Mouse (Mus musculus): ENCODE measurements around the gene Pdzk1ip1. TPM values are rescaled to one million over a fixed set of nuclear protein-coding genes. Genes with fewer than 3 reads are reported as not detected.
A peak's percentile ranks its signal among the peaks of the same experiment; 100 is the strongest.

The Pdzk1ip1 gene
- 0.92 TPM in 1 of 2 replicates, not detected in the other for total RNA-seq (2014; fragmentation: Nextera tagmentation)
- total RNA-seq (2017), result 3.8 TPM in 1 of 2 replicates, not detected in the other

GRCm38 (mm10) chr4:115088611-115089338, at the start of gene Pdzk1ip1:
Gene Pdzk1ip1, plus strand, starts transcription at chr4:115088708.
- ATAC-seq (replicated peaks; ENCODE audit: poor library complexity, severe bottlenecking), result peak; percentile 78

- ATAC-seq (replicated peaks; ENCODE audit: poor library complexity, severe bottlenecking), result no peak
These were observed 42.9 kb upstream of the Pdzk1ip1 start for GRCm38 (mm10) chr4:115045621-115046020.

GRCm38 (mm10) chr4:115047750-115048149, 40.8 kb upstream of the Pdzk1ip1 start:
- ATAC-seq (replicated peaks; ENCODE audit: poor library complexity, severe bottlenecking), result peak; percentile 79

DNA sequence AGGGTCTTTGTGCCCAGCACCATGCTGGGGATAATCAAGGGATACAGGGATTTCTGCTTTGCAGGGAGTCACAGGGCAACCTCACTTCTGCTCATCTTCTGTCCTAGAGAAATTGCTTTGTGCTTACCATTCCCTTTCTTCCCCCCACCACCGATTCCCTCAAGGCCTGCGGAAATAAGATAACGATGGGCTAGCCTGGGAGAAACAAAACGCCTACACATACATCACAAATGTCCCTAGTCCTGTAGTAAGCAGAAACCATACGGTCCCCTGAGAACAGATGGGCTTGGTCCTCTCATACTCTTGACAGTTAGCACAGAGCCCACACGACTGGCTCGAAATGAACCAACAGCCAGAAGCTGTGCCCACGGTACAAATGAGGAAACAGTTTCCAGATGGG, 40.3 kb upstream of the Pdzk1ip1 start:
- peak; percentile 44 for ATAC-seq (replicated peaks; ENCODE audit: poor library complexity, severe bottlenecking)

- ATAC-seq (replicated peaks; ENCODE audit: poor library complexity, severe bottlenecking), result no peak
These were observed 37.3 kb upstream of the Pdzk1ip1 start for GRCm38 (mm10) chr4:115051245-115051644.

GRCm38 (mm10) chr4:115052343-115053005, 36.0 kb upstream of the Pdzk1ip1 start:
- ATAC-seq (replicated peaks; ENCODE audit: poor library complexity, severe bottlenecking), result peak; percentile 48

DNA sequence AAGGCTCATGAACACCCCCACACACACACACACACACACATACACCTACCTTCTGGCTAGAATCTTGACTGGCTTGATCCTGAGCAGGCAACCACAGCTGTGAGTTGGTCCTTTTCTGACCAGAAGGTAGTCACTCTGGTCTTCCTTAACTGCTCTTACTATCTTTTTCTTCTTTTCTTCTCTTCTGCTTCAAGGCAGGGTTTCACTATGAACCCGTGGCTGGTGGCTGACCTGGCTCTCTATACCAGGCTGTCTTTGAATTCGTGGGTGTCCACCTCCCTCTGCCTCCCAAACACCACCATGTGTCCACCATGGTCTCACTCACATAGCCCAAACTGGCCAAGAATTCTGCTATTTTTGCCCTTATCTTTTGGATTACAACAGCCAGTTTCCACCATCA, 33.5 kb upstream of the Pdzk1ip1 start:
- no peak for ATAC-seq (replicated peaks; ENCODE audit: poor library complexity, severe bottlenecking)

GRCm38 (mm10) chr4:115055691-115056090, 32.8 kb upstream of the Pdzk1ip1 start:
- ATAC-seq (replicated peaks; ENCODE audit: poor library complexity, severe bottlenecking), result no peak

GRCm38 (mm10) chr4:115056371-115056920, 32.1 kb upstream of the Pdzk1ip1 start, which contains the start of gene Tal1:
Gene Tal1, plus strand, starts transcription at chr4:115056426.
- no peak; the same call in 1 of the 2 replicates for ATAC-seq (replicated peaks; ENCODE audit: poor library complexity, severe bottlenecking)

- peak; percentile 71 for ATAC-seq (replicated peaks; ENCODE audit: poor library complexity, severe bottlenecking)
These were observed 31.4 kb upstream of the Pdzk1ip1 start for GRCm38 (mm10) chr4:115056921-115057673.

DNA sequence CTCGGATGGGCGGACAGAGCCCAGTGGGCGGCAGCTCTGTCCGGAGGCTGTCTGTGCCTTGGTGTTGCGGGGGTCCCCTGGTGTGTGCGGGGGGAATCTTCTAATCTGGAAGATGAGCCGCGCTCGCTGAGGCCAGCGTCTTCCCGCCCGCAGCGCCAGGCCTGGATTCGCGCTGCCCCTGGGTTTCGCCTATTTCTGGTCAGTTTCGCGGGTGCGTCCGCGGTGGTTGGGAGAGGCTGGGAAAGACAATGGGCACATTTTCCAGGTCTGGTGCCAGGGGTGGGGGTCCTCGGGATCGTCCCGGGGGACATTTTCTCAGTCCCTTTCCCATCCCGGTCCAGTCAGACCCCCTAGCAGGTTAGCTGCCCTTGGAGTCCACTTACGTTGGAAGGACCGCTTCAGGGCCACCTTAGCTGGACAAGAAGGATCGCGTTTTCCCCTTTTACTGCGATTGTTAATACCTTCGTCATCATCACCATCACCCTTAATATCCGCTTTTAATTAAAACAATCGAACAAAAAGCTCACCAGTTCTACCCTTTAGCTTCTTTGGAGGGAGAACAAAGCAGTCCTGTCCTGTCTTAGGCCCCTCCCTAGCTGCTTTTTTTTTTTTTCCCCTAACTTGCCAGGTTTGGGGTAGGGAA, 30.7 kb upstream of the Pdzk1ip1 start:
- peak; percentile 3; the same call in 1 of the 2 replicates for ATAC-seq (replicated peaks; ENCODE audit: poor library complexity, severe bottlenecking)

- no peak for ATAC-seq (replicated peaks; ENCODE audit: poor library complexity, severe bottlenecking)
These were observed 30.2 kb upstream of the Pdzk1ip1 start for GRCm38 (mm10) chr4:115058317-115058761.

DNA sequence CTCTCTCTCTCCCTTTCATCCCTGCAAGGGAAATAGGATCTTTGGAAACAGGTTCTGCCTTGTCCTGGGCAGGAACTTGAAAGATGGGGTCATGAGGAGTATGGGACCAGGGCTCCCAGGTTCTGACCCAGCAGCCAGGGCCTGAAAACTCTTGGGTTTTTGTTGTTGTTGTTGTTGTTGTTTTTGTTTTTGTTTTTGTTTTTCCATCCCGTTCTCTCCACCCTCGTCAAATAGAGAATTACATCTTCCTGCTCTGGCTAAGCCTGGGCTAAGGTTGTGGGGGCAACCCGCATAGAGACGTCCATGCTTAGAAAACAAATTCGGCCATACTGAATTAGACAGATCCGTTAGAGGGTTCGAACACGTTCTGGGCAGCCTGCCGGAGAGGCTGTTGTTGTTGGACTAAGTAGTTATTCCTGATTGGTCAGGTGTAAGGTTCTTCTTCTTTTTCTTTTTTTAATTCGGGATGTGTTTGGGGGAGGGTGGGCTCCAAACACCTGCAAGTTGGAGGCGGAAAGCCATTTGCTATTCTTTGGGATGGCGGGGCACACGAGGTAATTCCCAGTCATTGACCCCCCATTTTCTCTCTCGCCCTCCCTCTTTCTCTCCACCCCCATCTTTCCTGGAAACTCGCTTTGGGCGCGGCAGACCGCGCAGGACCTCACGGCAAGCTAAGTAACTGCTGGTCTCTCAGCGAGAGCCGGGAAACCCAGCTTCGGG, 29.5 kb upstream of the Pdzk1ip1 start:
- ATAC-seq (replicated peaks; ENCODE audit: poor library complexity, severe bottlenecking), result no peak

DNA sequence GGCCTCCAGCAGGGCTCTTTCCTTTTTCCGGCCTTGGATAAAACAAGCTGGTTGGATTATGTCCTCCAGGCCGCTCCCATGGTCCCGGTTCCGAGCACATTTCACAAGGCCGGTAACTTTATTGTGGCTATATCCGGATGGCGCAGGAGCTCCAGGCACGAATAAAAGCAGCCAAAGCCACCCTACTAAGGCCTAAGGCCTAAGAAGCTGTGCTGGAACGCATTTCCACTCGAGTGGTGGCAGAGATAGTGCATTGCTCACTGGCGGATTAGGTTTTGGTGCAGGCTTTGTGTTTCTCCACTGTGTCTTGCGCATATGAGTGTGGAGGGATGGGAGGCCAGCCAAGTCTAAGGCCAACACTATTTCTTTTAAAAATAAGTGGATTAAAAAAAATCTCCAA, 28.6 kb upstream of the Pdzk1ip1 start:
- no peak for ATAC-seq (replicated peaks; ENCODE audit: poor library complexity, severe bottlenecking)

DNA sequence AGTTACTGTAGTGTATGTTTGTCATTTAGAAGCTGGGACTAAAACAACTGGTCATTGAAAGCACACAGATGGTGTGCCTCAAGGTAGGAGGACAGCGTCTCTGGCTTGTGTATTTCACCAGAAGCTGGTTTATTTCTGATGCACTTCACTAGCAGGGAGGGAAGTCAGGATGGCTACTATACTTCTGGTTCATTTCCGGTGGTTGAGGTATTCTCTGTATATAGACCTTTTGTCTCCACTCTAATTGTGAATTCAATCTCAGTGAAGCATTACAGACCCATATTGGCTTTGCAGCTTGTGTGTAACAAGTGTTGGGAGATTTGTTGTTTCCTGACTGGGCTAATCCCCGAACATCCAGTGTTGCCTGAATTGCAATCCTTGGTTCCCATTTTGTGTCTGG, 27.8 kb upstream of the Pdzk1ip1 start:
- no peak for ATAC-seq (replicated peaks; ENCODE audit: poor library complexity, severe bottlenecking)

- peak; percentile 60 for ATAC-seq (replicated peaks; ENCODE audit: poor library complexity, severe bottlenecking)
These were observed 26.0 kb upstream of the Pdzk1ip1 start for GRCm38 (mm10) chr4:115062540-115062874.

GRCm38 (mm10) chr4:115062875-115063517, 25.5 kb upstream of the Pdzk1ip1 start:
- peak; percentile 64 for ATAC-seq (replicated peaks; ENCODE audit: poor library complexity, severe bottlenecking)

DNA sequence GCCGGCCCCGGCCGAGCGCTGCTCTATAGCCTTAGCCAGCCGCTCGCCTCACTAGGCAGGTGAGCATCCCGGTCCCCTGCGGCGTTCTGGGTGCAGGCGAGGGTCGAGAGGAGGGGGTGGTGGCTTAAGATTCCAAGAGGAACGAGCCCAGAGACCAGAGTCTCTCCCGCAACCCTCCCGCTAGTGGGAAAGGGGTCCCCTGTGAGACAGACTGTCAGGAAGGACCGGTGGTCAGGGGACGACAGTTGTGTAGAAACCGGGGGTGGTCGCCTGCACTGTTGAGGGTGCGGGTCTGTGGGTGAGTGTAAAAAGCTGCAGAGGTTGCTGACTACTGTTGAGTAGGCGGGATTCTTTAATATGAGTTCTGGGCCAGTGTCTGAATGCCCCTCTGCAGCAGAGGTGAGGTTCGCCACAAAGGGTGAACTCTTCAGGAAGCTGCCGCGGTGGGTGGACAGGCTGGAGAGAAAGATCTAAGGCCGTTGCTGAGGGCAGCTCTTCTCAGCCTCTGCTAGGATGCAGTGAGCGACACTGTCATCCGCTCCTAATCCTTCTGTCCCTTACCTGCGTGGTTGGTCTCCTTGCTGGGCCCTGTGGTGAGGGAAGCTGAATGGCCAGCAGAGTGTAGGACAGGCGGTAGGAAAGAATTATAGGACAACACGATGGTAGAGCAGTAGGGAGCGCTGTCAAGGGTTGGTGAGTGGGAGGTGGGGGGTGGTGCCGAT, 24.8 kb upstream of the Pdzk1ip1 start:
- ATAC-seq (replicated peaks; ENCODE audit: poor library complexity, severe bottlenecking), result peak; percentile 5; the same call in 1 of the 2 replicates

Data from granulocyte monocyte progenitor cell, adult 5-6 weeks (primary cell).